Mouse (Mus musculus) heart, postnatal 0 days (tissue): ENCODE results near the gene Ncor2.

Source experiments
- CTCF ChIP-seq: IDR thresholded peaks from 2 replicates; pipeline ENCODE4 v1.5.1; 2016; ENCODE audit warnings: antibody characterized with exemption, control low read depth, low read depth
- EP300 ChIP-seq: IDR thresholded peaks from 2 replicates; pipeline ENCODE4 v1.6.1; 2016; ENCODE audit warnings: antibody characterized with exemption, low read depth

DNA sequence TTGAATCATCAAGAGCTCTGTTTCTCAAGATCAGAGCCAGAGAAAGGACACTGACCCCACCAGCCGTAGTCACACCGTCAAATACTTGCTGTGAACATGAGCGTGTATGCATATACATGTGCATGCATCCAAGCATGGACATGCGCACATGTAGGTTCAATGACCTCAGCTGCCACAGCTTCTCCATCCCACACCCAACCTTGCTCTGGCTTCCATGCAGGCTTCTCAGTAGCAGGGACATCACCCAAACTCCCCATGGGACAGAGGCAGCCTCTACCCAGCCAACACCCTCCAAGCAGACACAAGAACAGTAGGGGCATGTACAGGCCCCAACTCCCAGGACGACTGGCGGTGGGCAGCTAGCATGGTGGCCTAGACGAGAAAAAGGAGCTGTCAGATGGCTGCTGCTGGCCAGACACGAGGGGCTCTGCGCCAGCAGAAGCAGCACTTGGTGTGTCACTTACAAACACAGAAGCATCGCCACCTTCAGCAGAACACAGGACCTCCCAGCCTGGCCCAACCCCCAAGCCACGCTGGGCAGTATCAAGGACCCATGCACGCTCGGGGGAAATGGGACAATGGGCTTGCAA, 40.1 kb downstream of the Ncor2 start:
- TF ChIP-seq CTCF (no peak), EP300 (no peak)
